Mouse (Mus musculus): ENCODE data around the gene Sult1c1.
"Not testable (repeated sequence)": the region's sequence is repeated elsewhere in the genome, so short reads cannot be mapped to it uniquely, and the experiment has no call there.

Gene Sult1c1

GRCm38 (mm10) chr17:53990574-53990973, at the start of gene Sult1c1:
Sult1c1 (minus strand) TSS chr17:53990674.
- DNase-seq (ENCODE audit: low read depth), result no peak

GRCm38 (mm10) chr17:54014204-54014603, 23.7 kb upstream of the Sult1c1 start:
- DNase-seq (ENCODE audit: low read depth), result no peak

- no peak for DNase-seq (ENCODE audit: low read depth)
Observed at GRCm38 (mm10) chr17:54011196-54011595, 20.7 kb upstream of the Sult1c1 start.

- DNase-seq (ENCODE audit: low read depth), result not testable (repeated sequence)
Observed at GRCm38 (mm10) chr17:54010536-54010935, 20.1 kb upstream of the Sult1c1 start.

GRCm38 (mm10) chr17:54003522-54003921, 13.0 kb upstream of the Sult1c1 start:
- no peak for DNase-seq (ENCODE audit: low read depth)

- DNase-seq (ENCODE audit: low read depth), result no peak
Observed at GRCm38 (mm10) chr17:53973606-53974005, 16.9 kb downstream of the Sult1c1 start.

- DNase-seq (ENCODE audit: low read depth), result no peak
Observed at GRCm38 (mm10) chr17:53941569-53942162, 48.8 kb downstream of the Sult1c1 start.

GRCm38 (mm10) chr17:53940726-53941125, 49.7 kb downstream of the Sult1c1 start:
- no peak for DNase-seq (ENCODE audit: low read depth)

All from c-Kit-positive CD71-negative TER-119-negative erythroid progenitor cells, embryonic 14.5 days (primary cell).